Mouse (Mus musculus) urinary bladder, postnatal 14 days (tissue): ENCODE results near the gene Epc2.

Experiments
- DNase-seq: peaks from one replicate; pipeline ENCODE4 v3.0.0; 2021; ENCODE audit warnings: low spot score

Gene Epc2

DNA sequence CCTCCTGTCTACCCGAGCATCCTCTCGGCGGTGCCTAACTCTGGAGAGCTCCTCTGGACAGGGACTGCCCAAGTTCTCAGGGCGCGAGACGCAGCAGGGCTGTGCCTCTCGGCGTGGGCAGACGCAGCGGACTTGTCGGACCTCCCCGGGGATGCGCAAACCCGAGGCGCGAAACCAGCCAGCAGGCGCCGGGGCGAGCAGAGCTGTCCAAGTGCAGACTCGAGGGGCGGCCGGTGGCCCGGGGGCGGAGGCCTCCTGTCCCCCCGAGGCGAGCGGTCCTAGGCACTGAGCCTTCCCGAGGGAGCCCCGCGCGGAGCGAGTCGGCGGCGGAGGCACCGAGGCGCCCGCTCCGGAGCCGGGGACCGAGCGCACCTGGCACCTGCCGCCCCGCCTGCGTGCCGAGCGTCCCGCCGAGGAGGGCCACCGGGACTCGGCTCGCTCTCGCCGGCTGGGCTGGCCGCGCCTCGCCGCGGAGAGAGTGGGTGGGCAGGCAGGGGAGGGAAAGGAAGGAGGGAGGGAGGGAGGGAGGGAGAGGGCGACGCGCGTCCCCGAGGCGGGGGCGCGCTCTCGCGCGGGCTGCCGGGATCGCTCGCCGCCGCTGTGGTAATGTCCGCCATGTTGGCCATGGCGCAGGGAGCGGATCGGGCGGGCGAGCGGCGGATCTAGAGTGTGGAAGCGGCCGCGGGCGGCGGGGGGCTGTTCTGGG lies at the start of gene Epc2:
Gene Epc2 (plus strand): TSS at position 556 of the 706 bp plus-strand sequence.
- DNase-seq: peak; percentile 82

DNA sequence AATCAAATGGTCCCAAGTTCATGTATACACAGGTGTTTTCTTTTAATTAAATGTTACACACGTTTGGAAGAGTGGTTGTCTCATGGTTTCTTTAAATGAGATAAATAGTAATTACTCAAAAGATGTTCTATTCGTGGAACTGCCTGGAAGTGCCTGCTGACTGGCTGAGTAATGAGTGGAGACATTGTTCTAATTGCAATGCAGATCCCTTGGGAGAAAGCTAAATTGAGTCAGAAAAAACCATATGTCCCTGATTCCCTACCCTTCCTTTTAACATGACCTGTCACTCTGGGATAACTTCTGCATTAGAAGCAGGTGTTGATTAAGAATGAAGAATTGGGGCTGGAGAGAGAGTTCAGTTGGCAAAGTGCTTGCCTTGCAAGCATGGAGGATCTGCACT lies 45.3 kb upstream of the Epc2 start:
- DNase-seq: no peak

DNA sequence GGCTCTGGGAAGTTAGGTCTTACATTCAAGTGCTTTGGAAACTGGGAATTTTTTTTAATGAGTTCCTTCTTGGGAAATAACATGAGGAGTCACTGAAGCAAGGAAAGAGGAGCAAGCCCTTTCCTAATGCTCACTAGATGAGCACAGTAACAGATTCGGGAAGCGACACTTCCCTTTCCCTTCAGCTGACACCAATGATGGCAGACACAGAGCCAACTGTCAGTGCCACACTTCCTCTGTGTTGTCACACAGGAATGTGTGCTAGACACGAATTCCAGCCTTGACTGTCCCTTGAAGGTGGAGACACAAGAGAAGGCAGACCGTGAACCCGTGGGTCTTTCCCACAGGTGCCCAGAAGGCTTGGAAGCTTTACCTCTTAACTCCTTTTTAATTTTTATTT lies 39.6 kb upstream of the Epc2 start:
- no peak for DNase-seq

DNA sequence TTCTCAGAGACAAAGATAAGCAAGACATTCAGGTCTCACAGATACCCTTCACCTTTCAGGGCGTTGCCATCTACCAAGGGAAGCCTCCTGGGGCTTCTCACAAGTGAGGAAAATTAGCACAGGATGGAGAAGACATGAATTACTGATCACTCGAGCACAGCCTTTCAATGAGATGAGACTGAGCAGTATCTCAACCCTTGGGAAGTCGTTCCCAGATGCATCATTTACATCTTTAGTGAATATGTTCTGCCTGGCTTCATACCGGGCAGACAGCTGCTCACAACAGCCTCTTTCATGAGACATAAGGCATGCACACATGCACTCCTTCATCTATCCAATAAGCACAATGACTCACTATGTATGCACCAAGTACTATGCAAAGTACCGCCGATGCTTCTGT lies 38.7 kb upstream of the Epc2 start:
- no peak for DNase-seq

DNA sequence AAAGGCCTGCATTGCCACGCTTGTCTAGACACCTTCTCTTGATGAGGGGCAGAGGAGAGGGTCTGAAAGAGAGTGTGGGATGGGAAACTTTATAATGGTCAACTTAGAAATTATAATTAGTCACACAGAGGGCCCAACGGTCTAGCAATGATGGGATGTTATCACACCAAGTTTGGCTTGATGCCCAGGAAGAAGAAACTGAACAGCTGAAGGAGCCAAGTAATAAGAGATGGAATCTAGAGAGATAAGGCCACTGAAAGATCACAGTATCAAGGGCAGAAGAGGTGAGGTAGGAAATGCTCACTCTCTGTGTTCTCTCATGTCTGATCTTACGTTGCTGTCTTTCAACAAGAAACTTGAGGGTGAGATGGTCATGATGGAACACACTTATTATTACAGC lies 35.4 kb upstream of the Epc2 start:
- no peak for DNase-seq

DNA sequence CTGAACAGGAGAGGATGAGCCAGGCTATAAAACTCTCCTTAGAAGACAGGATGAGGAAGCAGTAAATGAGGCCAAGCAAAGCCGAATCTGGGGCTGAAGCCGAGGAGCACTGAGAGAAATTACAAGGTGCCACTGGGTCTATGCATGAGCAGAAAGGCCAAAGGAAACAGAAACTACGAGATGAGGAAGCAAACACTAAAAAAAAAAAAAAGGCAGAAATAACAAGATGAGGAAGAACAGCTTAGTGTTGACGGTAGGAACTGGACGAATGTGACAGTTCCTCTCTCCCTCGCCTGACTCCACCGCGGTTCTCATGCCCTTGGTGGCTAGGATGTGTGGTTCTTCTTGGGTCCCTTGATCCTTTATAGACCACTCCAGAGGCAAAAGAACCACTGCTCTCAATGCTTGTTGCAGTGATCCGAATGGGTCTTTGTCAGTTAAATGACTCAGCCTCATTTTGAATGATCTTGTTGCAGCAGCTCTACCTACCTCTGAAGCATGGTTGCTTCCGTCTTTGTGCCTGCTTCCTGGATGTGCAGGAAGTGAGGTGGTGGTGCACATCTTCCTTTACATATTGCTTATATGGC lies 34.2 kb upstream of the Epc2 start:
- DNase-seq: no peak

DNA sequence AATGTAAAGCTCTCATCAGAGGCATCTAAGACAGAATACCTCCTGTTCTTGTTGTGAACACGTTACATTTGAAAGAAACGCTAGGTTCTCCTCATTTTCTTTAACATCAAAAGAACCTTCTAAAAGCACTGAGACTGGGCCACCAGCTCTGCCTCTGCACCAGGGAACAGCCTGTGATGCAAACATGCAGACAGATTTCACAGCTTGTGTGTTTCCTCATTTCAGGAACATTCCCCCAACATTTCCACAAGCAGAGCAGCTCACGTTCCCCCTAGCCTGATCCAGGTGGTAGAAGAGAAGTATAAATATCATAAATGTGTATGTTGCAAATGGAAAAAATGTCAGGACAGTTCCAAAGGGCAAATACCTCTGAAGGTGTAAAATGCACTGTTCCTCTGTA lies 30.9 kb upstream of the Epc2 start:
- DNase-seq: no peak

DNA sequence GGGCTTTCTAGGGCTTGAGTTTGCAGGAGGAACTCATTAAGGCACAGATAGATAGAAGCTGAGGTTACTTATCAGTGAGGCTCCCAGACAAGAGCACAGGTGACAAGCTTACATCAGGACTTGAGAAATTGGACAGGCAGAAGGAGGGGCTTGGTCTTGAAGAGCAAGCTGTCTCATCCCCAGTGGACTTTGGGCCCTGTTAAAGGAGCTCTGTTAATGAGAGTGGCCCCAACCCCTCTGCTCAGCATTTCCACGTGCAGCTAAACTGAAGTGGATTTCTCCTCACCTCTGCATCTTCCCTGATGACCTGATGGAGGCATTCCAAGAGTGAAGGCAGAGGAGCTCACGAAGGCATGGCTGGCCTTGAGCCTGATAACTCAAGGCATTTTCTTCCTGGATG lies 27.4 kb upstream of the Epc2 start:
- no peak for DNase-seq

DNA sequence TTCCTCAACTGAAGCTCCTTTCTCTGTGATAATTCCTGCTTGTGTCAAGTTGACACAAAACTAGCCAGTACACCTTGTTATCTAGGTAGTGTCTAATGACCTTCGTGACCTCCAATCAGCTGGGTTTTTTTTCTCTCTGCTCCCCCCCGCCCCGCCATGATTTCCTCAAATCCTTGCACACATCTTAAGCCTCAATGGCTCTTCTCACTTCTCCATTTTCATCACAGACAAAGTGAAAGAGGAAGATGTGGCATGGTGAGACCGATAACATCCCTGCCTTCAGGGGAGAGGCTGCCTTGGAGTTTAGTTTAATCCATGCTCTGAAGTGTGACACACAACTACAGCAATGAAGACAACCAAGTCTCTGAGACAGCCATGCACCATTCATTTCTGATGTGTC lies 26.5 kb upstream of the Epc2 start:
- DNase-seq: no peak

DNA sequence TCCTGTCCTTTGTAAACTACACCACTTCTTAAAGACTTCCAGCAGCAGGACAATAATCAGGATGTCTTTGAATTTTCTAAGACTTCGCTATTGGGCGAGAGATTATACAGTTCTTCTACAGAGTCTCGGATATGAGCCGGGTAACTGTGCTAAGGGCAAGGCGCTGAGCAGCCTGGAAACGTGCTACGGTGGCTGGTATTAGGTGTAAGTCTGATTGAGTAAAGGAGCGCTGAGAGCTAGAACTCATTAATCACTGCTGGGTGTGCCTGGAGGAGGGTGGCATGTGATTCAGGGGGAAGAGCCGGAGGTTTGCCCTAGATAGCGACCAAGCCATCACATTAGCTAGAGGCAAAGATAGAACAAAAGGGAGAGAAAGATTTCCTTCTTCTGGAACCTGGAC lies 25.1 kb upstream of the Epc2 start:
- DNase-seq: no peak

DNA sequence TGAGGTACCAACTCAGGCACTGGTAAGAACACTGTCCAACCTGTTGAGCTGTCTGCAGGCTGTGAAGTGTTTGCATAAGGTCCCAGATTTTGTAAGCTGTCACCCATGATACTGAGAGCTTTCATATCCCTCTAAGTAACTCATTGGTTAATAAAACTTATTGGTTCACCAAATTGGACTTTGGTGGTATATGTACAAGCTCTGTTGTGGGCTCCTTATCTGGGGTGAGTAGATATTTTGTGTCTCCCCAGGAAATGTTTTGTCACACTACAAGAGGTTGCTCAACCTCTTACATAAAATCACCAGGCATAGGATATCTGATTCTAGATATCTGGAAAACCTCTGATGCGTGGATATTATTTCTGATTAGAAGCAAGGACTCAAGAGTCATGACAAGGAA lies 20.3 kb upstream of the Epc2 start:
- DNase-seq: no peak

DNA sequence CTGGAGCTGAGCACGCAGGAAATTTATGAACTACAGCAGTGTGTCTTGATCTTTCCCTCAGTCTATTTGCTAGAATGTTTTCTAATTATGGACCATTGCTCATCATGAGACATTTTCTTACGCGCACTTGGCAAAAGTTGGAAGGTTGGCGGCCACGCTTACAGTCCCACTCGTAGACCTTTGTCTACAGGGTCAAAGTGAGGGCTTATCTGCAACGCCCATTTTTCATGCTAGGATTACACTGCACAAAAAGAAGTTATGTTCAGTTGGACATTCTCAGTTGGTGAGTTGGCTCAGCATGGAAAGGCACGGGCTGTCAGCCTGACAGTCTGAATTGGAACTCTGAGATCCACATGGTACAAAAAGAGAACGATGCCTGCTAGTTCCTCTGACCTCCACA lies 18.1 kb upstream of the Epc2 start:
- DNase-seq: no peak

DNA sequence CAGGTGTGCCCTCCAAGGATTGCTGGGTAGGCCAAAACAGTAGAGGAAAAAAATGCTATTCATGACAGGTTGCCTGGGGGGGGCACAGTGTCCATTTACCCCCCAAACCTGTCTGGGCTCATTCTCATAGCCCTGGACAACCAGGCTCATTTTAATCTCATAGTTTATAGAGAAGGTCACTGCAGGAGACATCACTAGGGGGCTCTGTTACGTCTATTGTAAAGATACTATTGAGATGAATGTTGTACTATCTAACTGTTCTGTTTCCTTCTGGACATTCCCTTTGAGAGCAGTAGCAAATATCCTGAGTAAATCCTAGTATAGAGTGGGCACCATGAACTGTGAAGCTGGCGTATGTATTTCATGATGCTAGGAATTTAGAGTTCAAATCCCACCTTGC lies 5.0 kb upstream of the Epc2 start:
- DNase-seq: no peak

DNA sequence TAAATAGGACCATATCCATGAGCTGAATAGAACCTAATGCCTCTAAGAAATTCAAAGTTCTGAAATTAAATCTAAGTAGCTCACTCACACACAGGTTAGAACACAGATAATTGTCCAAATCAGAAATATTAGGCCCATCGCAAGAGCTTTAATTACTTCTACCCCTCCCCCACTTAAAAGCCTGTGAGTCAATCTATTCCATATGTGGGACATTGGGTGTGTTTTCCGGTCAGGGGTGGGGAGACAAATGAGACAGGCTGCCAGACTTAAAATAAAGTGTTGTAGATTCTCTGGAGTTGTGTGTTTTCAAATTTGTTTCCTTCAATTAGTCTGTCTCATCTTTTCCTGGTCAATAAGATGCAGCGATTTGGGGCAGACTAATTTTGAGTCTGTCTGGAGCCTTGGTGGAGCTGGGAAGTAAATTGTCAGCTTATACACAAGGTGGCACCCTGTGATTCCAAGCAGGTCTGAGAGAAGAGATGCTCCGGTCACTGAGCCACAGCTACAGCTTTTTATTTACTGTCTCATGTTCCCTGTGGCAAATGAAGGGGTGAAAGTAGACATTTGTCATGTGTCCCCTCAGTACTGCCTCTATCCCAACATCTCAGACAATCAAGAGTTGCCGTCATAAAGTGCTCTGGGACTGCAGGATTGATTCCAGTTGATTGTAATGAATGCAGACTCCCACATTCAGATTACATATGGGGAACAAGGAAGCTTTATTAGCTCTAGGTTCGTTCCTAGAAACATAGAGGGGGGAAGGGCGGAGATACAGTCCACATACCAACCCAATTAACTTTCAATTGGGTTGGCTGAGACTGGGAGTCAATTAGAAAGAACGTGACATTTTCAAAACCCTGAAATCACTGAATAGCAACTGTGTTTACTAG lies 3.5 kb upstream of the Epc2 start:
- no peak for DNase-seq

DNA sequence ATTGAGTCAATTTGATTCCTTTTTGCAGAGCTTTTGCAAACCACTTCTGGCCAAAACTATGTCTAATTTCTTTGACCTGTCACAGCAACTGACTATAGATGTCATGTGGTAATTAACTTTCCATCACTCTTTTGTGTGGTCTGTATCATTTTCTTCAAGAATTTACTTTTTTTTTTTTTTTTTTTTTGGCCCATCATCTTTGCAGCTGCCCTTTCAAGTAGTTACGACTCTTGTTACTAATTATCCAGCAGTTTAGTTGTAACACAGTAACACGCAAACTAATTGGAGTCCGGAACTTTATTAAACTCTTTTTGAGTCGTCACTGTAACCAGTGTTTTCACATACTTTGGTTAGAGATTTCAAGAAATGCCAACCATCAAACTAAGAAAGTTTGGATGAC lies 819 bp upstream of the Epc2 start:
- DNase-seq: no peak

DNA sequence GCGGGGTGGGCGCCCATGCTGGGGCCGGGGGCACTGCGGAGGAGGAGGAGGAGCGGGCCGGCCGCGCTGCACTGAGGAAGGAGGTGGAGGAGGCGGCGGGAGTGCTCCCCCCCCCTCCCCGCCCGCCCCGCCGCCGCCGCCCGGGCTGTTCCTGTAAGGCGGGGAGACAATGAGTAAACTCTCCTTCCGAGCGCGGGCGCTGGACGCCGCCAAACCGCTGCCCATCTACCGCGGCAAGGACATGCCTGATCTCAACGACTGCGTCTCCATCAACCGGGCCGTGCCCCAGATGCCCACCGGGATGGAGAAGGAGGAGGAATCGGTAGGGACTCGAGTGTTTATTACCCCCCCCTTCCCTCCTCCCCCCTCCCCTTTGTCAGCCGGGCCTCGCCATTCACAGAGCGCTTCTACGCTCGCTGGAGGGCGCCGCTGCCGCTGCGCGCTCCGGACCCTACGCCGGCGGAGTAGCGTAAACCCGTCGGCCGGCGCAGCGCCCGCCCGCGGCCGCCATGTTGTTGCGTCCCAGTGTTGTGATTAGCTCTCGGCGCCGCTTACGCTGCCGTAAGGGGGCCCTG lies 438 bp downstream of the Epc2 start:
- DNase-seq: peak; percentile 93

DNA sequence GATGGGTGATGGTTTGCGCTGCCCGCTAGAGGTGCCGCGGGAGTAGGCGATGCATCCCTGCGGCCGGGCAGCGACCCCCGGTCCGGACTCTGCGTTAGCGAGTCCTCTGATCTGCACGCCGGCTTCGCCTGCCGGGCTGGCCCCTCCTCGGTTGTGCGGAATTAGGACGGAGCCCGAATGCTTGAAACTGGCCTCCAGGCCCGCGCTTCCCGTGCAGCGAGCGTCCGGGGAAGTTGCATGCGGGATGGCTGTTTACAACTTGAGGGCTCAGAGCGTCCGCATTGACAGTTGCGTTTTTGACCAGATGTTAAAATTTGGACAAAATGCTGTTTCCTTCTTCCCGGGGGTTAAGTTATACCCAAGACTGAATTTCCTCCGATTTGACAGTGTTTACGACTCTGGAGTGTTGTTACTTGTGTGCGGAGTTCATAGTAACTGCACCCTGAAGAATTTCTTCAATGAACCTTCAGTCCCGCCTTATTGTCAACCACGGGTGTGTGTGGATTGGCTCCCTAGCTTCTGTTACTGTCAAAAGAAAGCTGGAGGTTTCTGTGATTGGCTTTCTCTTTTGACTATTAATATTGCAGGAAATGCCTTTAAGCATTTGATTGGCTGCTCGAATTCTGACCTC lies 1.3 kb downstream of the Epc2 start:
- peak; percentile 45 for DNase-seq

DNA sequence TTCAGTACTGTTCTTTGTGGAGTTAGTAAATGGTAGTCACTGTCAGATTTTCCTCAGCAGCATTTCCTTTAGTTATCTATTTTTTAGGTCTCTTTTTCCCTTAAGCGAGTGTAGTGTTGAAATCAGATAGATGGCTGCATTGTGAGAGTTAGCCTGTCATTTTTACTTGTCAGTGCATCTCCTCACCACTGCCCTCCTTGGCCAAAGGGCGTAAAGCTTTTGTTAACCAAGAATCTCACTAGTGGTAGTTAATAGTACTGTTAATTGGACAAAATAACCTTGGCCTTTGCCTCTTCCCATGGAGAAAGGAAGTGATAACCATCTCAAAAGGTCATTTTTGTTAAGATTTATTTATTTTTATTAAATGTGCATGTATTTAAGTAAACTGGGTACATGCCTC lies 6.5 kb downstream of the Epc2 start:
- DNase-seq: no peak

DNA sequence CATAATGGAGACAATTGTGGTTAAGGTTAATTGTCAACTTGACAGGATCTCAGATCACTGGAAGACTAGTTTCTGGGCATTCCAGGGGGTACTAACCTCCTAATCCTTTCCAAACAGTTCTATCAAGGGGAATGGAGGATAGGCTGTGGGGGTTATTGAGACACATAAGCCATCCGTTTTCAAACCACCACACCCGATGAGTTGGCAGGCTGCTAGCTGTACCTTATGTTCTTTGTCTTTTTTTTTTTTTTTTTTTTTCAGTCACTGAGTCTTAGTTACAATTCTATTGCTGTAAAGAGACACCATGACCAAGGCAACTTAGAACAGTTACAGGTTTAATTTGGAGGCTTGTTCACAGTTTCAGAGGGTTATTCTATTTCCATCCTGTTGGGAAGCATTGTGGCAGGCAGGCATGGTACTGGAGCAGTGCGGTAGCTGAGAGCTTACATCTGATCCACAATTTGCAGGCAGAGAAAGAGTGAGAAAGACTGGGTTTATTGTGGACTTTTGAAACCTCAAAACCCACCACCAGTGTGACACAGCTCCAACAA lies 14.5 kb downstream of the Epc2 start:
- DNase-seq: no peak

DNA sequence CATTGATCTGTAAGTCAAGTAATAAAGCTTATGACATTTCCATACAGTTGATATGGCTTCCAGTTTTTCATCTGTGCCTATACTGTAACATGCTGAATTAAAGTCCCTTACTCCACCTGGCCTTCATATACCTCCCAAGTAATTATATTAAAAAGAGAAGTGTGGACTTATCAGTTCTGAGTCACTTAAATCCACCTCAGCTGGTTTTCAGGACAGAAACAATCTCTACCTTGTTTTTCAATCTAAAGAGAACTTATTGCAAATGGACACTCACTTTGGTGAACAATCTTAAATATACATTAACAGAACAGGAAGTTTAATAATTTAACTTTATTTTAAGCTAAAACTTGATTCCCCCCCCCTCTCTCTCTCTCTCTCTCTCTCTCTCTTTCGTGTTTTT lies 15.8 kb downstream of the Epc2 start:
- no peak for DNase-seq

DNA sequence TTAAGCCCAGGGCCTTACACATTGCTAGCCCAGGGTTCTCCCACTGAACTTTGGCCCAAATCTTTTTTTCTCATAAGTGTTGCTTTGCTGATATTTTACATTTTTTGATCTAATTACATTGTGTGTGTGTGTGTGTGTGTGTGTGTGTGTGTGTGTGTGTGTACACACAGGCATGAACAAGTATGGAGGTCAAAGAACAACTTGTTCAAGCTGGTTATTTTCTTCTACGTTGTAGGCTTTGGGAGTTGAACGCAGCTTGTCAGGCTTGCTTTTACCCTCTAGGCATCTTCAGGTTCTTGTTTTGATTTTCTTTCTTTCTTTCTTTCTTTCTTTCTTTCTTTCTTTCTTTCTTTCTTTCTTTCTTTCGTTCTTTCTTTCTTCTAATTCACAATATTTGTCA lies 19.9 kb downstream of the Epc2 start:
- no peak for DNase-seq
